Mouse (Mus musculus) cerebellum, postnatal 36 days (tissue): Measurements from ENCODE around the gene Lrrc30.

Experiments used
- DNase-seq, 2 experiments: peaks; one replicate each; pipeline ENCODE4 v3.0.0; 2021 to 2022; ENCODE audit warnings: mixed read lengths in 2 of 2

Lrrc30 gene

DNA sequence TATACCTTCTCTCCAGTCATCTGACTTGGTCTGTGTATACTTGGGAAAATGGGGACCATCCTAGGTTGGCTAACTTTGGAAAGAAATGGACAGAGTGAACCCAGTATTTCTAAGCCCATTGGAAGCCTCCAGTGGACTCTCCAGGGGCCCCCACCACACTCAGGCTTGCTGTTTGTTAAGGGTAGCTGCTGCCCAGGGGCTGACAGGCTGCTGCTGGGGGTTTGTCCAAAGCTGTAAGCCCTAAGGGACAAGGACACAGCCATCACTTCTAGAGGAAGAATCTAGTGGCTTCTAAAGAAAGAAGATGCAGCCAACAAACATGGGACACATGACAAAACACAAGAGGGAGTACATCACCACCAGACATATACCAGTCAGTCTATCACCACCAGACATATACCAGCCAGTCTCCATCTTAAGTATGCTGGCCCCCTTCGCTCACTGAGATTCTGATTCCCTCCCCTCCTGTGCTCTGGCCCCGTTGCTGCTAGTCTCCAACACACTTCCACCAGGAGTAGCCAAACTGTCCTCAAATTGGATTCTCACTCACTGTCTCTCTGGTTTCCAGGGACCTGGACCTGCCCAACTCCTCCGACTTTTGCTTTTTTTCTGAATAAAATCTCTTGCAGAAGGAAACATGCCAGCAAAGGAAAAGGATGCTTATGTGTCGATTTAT lies 49.7 kb downstream of the Lrrc30 start:
- DNase-seq = no peak

DNA sequence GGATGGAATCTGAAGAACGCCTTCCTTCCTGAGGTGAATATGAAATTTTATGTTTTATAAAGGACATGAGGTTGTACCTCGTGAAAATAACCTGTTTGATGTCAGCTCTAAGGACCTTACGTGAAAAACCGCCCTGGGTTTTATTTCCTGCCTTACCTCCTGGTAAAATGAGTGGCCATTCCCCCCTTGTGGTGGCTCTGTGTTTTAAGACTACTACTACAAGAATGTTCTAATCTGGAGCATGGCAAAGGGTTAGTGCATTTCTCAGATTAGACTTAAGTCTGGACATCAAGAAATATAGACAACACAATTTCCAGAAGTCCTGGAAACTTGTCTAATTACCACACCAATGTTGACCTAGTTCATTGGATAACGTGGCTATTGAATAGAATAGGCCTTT lies 50.7 kb downstream of the Lrrc30 start:
- DNase-seq = no peak
